Mouse (Mus musculus): Measurements from ENCODE around the gene H2-DMb2. TPM values are rescaled to one million over a fixed set of nuclear protein-coding genes. Genes with fewer than 3 reads are reported as not detected.

H2-DMb2 gene
- polyA plus RNA-seq, 1 experiment from 2014 or later, result 0.18 TPM

GRCm38 (mm10) chr17:34120814-34121171 lies 22.3 kb upstream of the H2-DMb2 start:
- Histone ChIP-seq H3K4me2 (ENCODE audit: low read length) (peak overlapping the region; percentile 98), H3K9ac (replicated peaks; ENCODE audit: low read length) (peak overlapping the region; percentile 97), H3K27ac (replicated peaks; ENCODE audit: low read depth, low read length) (peak overlapping the region; percentile 100), H3K4me3 (replicated peaks; ENCODE audit: low read depth, low read length) (peak overlapping the region; percentile 92), H3K27me3 (ENCODE audit: control insufficient read depth, insufficient read depth, low read length) (no peaks in the 10 kb centered on the region), H3K4me1 (ENCODE audit: control insufficient read depth, insufficient read depth, low read length) (peaks cover 23% of the 10 kb centered on the region), H3K9me3 (ENCODE audit: control insufficient read depth, low read length) (no peaks in the 10 kb centered on the region), H3K36me3 (ENCODE audit: control insufficient read depth, insufficient read depth, low read length) (peaks cover 28% of the 10 kb centered on the region)
- ATAC-seq (ENCODE audit: low FRiP score, low TSS enrichment), result peak; percentile 3; the same call in 1 of the 2 replicates
- under 1% methylated on average over 31 of the region's 31 CpGs for WGBS
- no peak for DNase-seq

- Histone ChIP-seq H3K9me3 (ENCODE audit: control insufficient read depth, low read length) (no peaks in the 10 kb centered on the region), H3K4me2 (ENCODE audit: low read length) (peak overlapping the region; percentile 98), H3K27ac (replicated peaks; ENCODE audit: low read depth, low read length) (peak overlapping the region; percentile 100), H3K36me3 (ENCODE audit: control insufficient read depth, insufficient read depth, low read length) (peaks cover 23% of the 10 kb centered on the region), H3K4me1 (ENCODE audit: control insufficient read depth, insufficient read depth, low read length) (peaks cover 21% of the 10 kb centered on the region), H3K9ac (replicated peaks; ENCODE audit: low read length) (peak overlapping the region; percentile 97), H3K27me3 (ENCODE audit: control insufficient read depth, insufficient read depth, low read length) (no peaks in the 10 kb centered on the region), H3K4me3 (replicated peaks; ENCODE audit: low read depth, low read length) (peak overlapping the region; percentile 92)
- DNase-seq, result peak; percentile 83
- ATAC-seq (ENCODE audit: low FRiP score, low TSS enrichment), result peak; percentile 17
- under 1% methylated on average over 30 of the region's 35 CpGs for whole genome bisulfite sequencing
Observed at GRCm38 (mm10) chr17:34121172-34121878, 21.8 kb upstream of the H2-DMb2 start.

GRCm38 (mm10) chr17:34121879-34122187 lies 21.3 kb upstream of the H2-DMb2 start:
- H3K27me3 ChIP-seq (ENCODE audit: control insufficient read depth, insufficient read depth, low read length), result no peaks in the 10 kb centered on the region
- peaks cover 16% of the 10 kb centered on the region for H3K4me1 ChIP-seq (ENCODE audit: control insufficient read depth, insufficient read depth, low read length)
- peak overlapping the region; percentile 92 for H3K4me3 ChIP-seq (replicated peaks; ENCODE audit: low read depth, low read length)
- 2% methylated on average over 8 of the region's 10 CpGs for WGBS
- peak overlapping the region; percentile 100 for H3K27ac ChIP-seq (replicated peaks; ENCODE audit: low read depth, low read length)
- peaks cover 17% of the 10 kb centered on the region for H3K36me3 ChIP-seq (ENCODE audit: control insufficient read depth, insufficient read depth, low read length)
- DNase-seq, result peak; percentile 87
- ATAC-seq (ENCODE audit: low FRiP score, low TSS enrichment), result peak; percentile 15; the same call in 1 of the 2 replicates
- peak overlapping the region; percentile 98 for H3K4me2 ChIP-seq (ENCODE audit: low read length)
- H3K9me3 ChIP-seq (ENCODE audit: control insufficient read depth, low read length), result no peaks in the 10 kb centered on the region
- peak overlapping the region; percentile 97 for H3K9ac ChIP-seq (replicated peaks; ENCODE audit: low read length)

GRCm38 (mm10) chr17:34122188-34122984 lies 20.7 kb upstream of the H2-DMb2 start, which contains the start of gene Brd2:
TSS of gene Brd2 (minus strand) at chr17:34122634.
- under 1% methylated on average over 75 of the region's 75 CpGs for WGBS
- ATAC-seq (ENCODE audit: low FRiP score, low TSS enrichment), result peak; percentile 62
- H3K36me3 ChIP-seq (ENCODE audit: control insufficient read depth, insufficient read depth, low read length), result peaks cover 15% of the 10 kb centered on the region
- H3K4me1 ChIP-seq (ENCODE audit: control insufficient read depth, insufficient read depth, low read length), result peaks cover 11% of the 10 kb centered on the region
- peak within 1 kb of the TSS; percentile 97 for H3K9ac ChIP-seq (replicated peaks; ENCODE audit: low read length)
- H3K4me2 ChIP-seq (ENCODE audit: low read length), result peak within 1 kb of the TSS; percentile 98
- no peaks in the 10 kb centered on the region for H3K27me3 ChIP-seq (ENCODE audit: control insufficient read depth, insufficient read depth, low read length)
- no peaks in the 10 kb centered on the region for H3K9me3 ChIP-seq (ENCODE audit: control insufficient read depth, low read length)
- peak within 1 kb of the TSS; percentile 92 for H3K4me3 ChIP-seq (replicated peaks; ENCODE audit: low read depth, low read length)
- peak within 1 kb of the TSS; percentile 100 for H3K27ac ChIP-seq (replicated peaks; ENCODE audit: low read depth, low read length)
- peak; percentile 99 for DNase-seq

GRCm38 (mm10) chr17:34123111-34123510 lies 20.0 kb upstream of the H2-DMb2 start:
- no peak for DNase-seq
- peak overlapping the region; percentile 98 for H3K4me2 ChIP-seq (ENCODE audit: low read length)
- no peaks in the 10 kb centered on the region for H3K27me3 ChIP-seq (ENCODE audit: control insufficient read depth, insufficient read depth, low read length)
- peaks cover 11% of the 10 kb centered on the region for H3K4me1 ChIP-seq (ENCODE audit: control insufficient read depth, insufficient read depth, low read length)
- H3K27ac ChIP-seq (replicated peaks; ENCODE audit: low read depth, low read length), result 0 out of 2 replicates have a peak overlapping the region, but pooled peaks have one; percentile 16
- WGBS, result 2% methylated on average over 7 of the region's 7 CpGs
- ATAC-seq (ENCODE audit: low FRiP score, low TSS enrichment), result no peak
- no peaks in the 10 kb centered on the region for H3K9me3 ChIP-seq (ENCODE audit: control insufficient read depth, low read length)
- peak overlapping the region; percentile 92 for H3K4me3 ChIP-seq (replicated peaks; ENCODE audit: low read depth, low read length)
- H3K36me3 ChIP-seq (ENCODE audit: control insufficient read depth, insufficient read depth, low read length), result peaks cover 10% of the 10 kb centered on the region
- peak overlapping the region; percentile 97 for H3K9ac ChIP-seq (replicated peaks; ENCODE audit: low read length)

- WGBS, result 4% methylated on average over 2 of the region's 2 CpGs
- Histone ChIP-seq H3K4me1 (ENCODE audit: control insufficient read depth, insufficient read depth, low read length) (peaks cover 11% of the 10 kb centered on the region), H3K9ac (replicated peaks; ENCODE audit: low read length) (peak overlapping the region; percentile 97; the same call in 1 of the 2 replicates), H3K4me3 (replicated peaks; ENCODE audit: low read depth, low read length) (peak overlapping the region; percentile 92), H3K27me3 (ENCODE audit: control insufficient read depth, insufficient read depth, low read length) (no peaks in the 10 kb centered on the region), H3K9me3 (ENCODE audit: control insufficient read depth, low read length) (no peaks in the 10 kb centered on the region), H3K27ac (replicated peaks; ENCODE audit: low read depth, low read length) (no peak overlapping the region; the same call in 1 of the 2 replicates), H3K4me2 (ENCODE audit: low read length) (peak overlapping the region; percentile 98), H3K36me3 (ENCODE audit: control insufficient read depth, insufficient read depth, low read length) (peaks cover 6% of the 10 kb centered on the region)
- DNase-seq (no peak), ATAC-seq (ENCODE audit: low FRiP score, low TSS enrichment) (no peak)
Observed at GRCm38 (mm10) chr17:34123518-34123917, 19.6 kb upstream of the H2-DMb2 start.

- no peaks in the 10 kb centered on the region for H3K27me3 ChIP-seq (ENCODE audit: control insufficient read depth, insufficient read depth, low read length)
- peaks cover 11% of the 10 kb centered on the region for H3K4me1 ChIP-seq (ENCODE audit: control insufficient read depth, insufficient read depth, low read length)
- H3K27ac ChIP-seq (replicated peaks; ENCODE audit: low read depth, low read length), result no peak overlapping the region
- H3K4me2 ChIP-seq (ENCODE audit: low read length), result no peak overlapping the region
- WGBS, result 95% methylated on average over 6 of the region's 6 CpGs
- no peaks in the 10 kb centered on the region for H3K9me3 ChIP-seq (ENCODE audit: control insufficient read depth, low read length)
- DNase-seq (no peak), ATAC-seq (ENCODE audit: low FRiP score, low TSS enrichment) (no peak)
- H3K9ac ChIP-seq (replicated peaks; ENCODE audit: low read length), result no peak overlapping the region
- no peaks in the 10 kb centered on the region for H3K36me3 ChIP-seq (ENCODE audit: control insufficient read depth, insufficient read depth, low read length)
- H3K4me3 ChIP-seq (replicated peaks; ENCODE audit: low read depth, low read length), result no peak overlapping the region
Observed at GRCm38 (mm10) chr17:34124649-34125048, 18.5 kb upstream of the H2-DMb2 start.

GRCm38 (mm10) chr17:34126826-34127420 lies 16.2 kb upstream of the H2-DMb2 start:
- 66% methylated on average over 9 of the region's 9 CpGs for WGBS
- Histone ChIP-seq H3K4me3 (replicated peaks; ENCODE audit: low read depth, low read length) (no peak overlapping the region), H3K27me3 (ENCODE audit: control insufficient read depth, insufficient read depth, low read length) (no peaks in the 10 kb centered on the region), H3K9ac (replicated peaks; ENCODE audit: low read length) (no peak overlapping the region), H3K9me3 (ENCODE audit: control insufficient read depth, low read length) (no peaks in the 10 kb centered on the region), H3K27ac (replicated peaks; ENCODE audit: low read depth, low read length) (no peak overlapping the region), H3K36me3 (ENCODE audit: control insufficient read depth, insufficient read depth, low read length) (no peaks in the 10 kb centered on the region), H3K4me1 (ENCODE audit: control insufficient read depth, insufficient read depth, low read length) (peaks cover 11% of the 10 kb centered on the region), H3K4me2 (ENCODE audit: low read length) (no peak overlapping the region)
- no peak for ATAC-seq (ENCODE audit: low FRiP score, low TSS enrichment)
- DNase-seq, result no peak

Measured in midbrain, embryonic 14.5 days (tissue).